Mouse (Mus musculus) heart, adult 2 months (tissue): Measurements from ENCODE around the gene 1110065P20Rik. TPM values are rescaled to one million over a fixed set of nuclear protein-coding genes. Genes with fewer than 3 reads are reported as not detected.
A peak's percentile ranks its signal among the peaks of the same experiment; 100 is the strongest.

Experiments used
- DNase-seq, 2 experiments: peaks; one replicate each; pipeline ENCODE4 v3.0.0; 2021
- H3K27ac ChIP-seq: fragments of 200-600 bp; 2 replicates; pipeline ENCODE4 v1.8.1; 2022
- H3K27me3 ChIP-seq: fragments of 200-500 bp; 2 replicates; pipeline ENCODE4 v1.6.1; 2012; ENCODE audit warnings: mild to moderate bottlenecking, low read length, inconsistent platforms, mixed read lengths; ENCODE audit not compliant: control insufficient read depth, insufficient read depth
- H3K36me3 ChIP-seq: fragments of 200-500 bp; 2 replicates; pipeline ENCODE4 v1.6.1; 2012; ENCODE audit warnings: low read length, inconsistent platforms; ENCODE audit not compliant: control insufficient read depth, insufficient read depth
- H3K4me1 ChIP-seq: fragments of 200-500 bp; 2 replicates; pipeline ENCODE4 v1.6.1; 2011; ENCODE audit warnings: low read length; ENCODE audit not compliant: control insufficient read depth, insufficient read depth
- H3K4me3 ChIP-seq: fragments of 200-600 bp; 2 replicates; pipeline ENCODE4 v1.8.1; 2022
- H3K79me2 ChIP-seq: fragments of 200-500 bp; replicated peaks from 2 replicates; pipeline ENCODE4 v1.6.1; 2012; ENCODE audit warnings: mild to moderate bottlenecking, inconsistent platforms, low read length, moderate library complexity, mixed read lengths; ENCODE audit not compliant: control insufficient read depth, insufficient read depth
- H3K9ac ChIP-seq: fragments of 200-500 bp; 2 replicates; pipeline ENCODE4 v1.6.1; 2012; ENCODE audit warnings: low read depth, mild to moderate bottlenecking, control low read depth, inconsistent platforms, low read length, mixed read lengths
- CTCF ChIP-seq: fragments of 200-600 bp; IDR thresholded peaks from 2 replicates; pipeline ENCODE4 v1.8.1; 2022; ENCODE audit warnings: antibody characterized with exemption, mild to moderate bottlenecking, moderate library complexity
- EP300 ChIP-seq: fragments of 200-500 bp; IDR thresholded peaks from 2 replicates; pipeline ENCODE4 v1.6.1; 2011; ENCODE audit warnings: low read depth, low read length, control low read depth; ENCODE audit not compliant: insufficient read depth
- POLR2A ChIP-seq: fragments of 200-500 bp; IDR thresholded peaks from 2 replicates; pipeline ENCODE4 v1.6.1; 2011; ENCODE audit warnings: mild to moderate bottlenecking, low read depth, low read length, control low read depth; ENCODE audit not compliant: insufficient read depth
- WGBS: fragments of 180-500 bp; shearing (Covaris S2); methylation state at CpG from one replicate; pipeline ENCODE4 v1.1.7; 2018; 5-methylcytosine and 5-hydroxymethylcytosine counted together
- intact Hi-C: fragments of 180-260 bp; cut with DNase I; formaldehyde crosslinking; loops from one replicate; pipeline ENCODE4 v1.15.1; 2025
- polyA plus RNA-seq: library from polyadenylated mRNA; depleted of rRNA; stranded (reverse); fragments of >200 nt; gene quantifications from 2 replicates; pipeline ENCODE4 v1.2.3, GENCODE M21; 2012
- total RNA-seq, 2 experiments: library from RNA; stranded (reverse); gene quantifications; 2 replicates each; pipeline ENCODE4 v1.2.3; 2021

1110065P20Rik gene
- total and polyA plus RNA-seq, 3 experiments, result 18.6 to 28.0 (median 20.4) TPM

DNA sequence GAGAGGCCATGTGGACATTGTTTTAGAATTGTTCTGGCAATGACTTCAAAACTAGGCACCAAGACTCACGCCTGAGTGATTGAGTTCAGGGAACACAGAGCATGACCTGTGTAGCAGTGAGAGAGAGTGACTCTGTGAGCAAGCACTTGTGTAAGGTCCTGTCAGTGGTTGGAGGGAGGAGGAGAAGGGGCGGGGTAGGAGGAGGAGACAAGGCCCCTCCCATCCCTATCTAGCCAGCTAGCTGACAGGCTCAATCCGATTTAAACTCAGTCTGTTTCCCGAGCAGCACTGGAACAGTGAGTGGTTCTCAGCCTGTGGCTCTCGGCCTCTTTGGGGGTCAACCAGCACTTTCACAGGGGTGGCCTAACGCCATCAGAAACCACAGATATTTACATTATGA lies 33.2 kb downstream of the 1110065P20Rik start:
- peaks cover 7% of the 10 kb centered on the region; the same call in 1 of the 2 replicates for H3K4me1 ChIP-seq
- H3K27me3 ChIP-seq, result no peaks in the 10 kb centered on the region
- WGBS, result 10% methylated on average over 6 of the region's 6 CpGs
- intact Hi-C loops, result no loop called here
- H3K27ac ChIP-seq, result 0 out of 2 replicates have a peak overlapping the region, but pooled peaks have one; percentile 12
- H3K79me2 ChIP-seq, result peaks cover 4% of the 10 kb centered on the region; the same call in 1 of the 2 replicates
- TF ChIP-seq CTCF (no peak), EP300 (0 out of 2 replicates have a peak, but pooled peaks have one; percentile 43), POLR2A (peak; percentile 19; the same call in 1 of the 2 replicates)
- no peaks in the 10 kb centered on the region for H3K36me3 ChIP-seq
- DNase-seq, result peak; percentile 43 to 59
- no peak overlapping the region for H3K4me3 ChIP-seq
- no peak overlapping the region for H3K9ac ChIP-seq

GRCm38 (mm10) chr4:124815901-124816300 lies 35.1 kb downstream of the 1110065P20Rik start:
- Histone ChIP-seq H3K9ac (no peak overlapping the region), H3K4me1 (peaks cover 7% of the 10 kb centered on the region), H3K27me3 (no peaks in the 10 kb centered on the region), H3K27ac (no peak overlapping the region), H3K79me2 (peaks cover 4% of the 10 kb centered on the region; the same call in 1 of the 2 replicates), H3K36me3 (no peaks in the 10 kb centered on the region), H3K4me3 (no peak overlapping the region)
- DNase-seq, result peak in 1 of 2 experiments; percentile 33
- TF ChIP-seq EP300 (no peak), CTCF (no peak), POLR2A (no peak)
- intact Hi-C loops, result no loop called here
- 69% methylated on average over 11 of the region's 11 CpGs for WGBS

DNA sequence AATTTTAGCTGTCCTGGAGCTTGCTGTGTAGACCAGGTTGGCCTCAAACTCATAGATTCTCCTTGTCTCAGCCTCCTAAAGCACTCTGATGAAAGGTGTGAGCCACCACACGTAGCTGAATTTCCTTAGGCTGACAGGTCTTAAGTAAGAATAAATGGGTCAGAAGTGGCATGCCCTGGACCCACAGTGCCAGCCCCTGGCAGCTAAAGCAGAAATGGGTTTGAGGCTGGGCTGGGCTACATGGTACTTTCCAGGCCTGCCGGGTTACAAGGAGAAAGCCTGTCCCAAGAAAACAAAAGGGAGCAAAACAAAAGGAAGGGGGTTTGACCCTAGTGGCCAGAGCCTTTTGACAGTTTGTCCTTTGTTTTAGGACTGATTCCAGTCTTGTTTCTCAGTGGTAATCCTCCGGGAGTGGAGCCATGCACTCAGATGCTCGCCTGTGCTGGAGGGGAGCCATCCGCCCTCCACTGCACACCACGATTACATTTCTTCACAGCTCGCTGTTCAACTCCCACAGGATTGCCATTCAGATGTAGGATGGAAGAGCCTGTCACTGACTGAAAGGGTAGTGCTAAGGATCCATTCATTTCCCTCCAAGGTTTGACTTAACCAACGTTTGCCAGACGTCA lies 39.5 kb downstream of the 1110065P20Rik start:
- no peak overlapping the region for H3K4me3 ChIP-seq
- peak in 1 of 2 experiments; percentile 14 for DNase-seq
- intact Hi-C loops, result no loop called here

GRCm38 (mm10) chr4:124810056-124810455 lies 40.9 kb downstream of the 1110065P20Rik start:
- H3K27ac ChIP-seq, result no peak overlapping the region
- no peak for DNase-seq
- WGBS, result 80% methylated on average over 7 of the region's 7 CpGs
- TF ChIP-seq CTCF, result no peak
- TF ChIP-seq POLR2A, result no peak
- TF ChIP-seq EP300, result no peak
- no peaks in the 10 kb centered on the region for H3K36me3 ChIP-seq
- H3K79me2 ChIP-seq, result peaks cover 2% of the 10 kb centered on the region; the same call in 1 of the 2 replicates
- H3K4me1 ChIP-seq, result peaks cover 3% of the 10 kb centered on the region
- H3K27me3 ChIP-seq, result no peaks in the 10 kb centered on the region
- intact Hi-C loops, result no loop called here
- no peak overlapping the region for H3K9ac ChIP-seq
- no peak overlapping the region for H3K4me3 ChIP-seq

More for the DNA sequence above, 39.5 kb downstream of the 1110065P20Rik start:
- Histone ChIP-seq H3K79me2 (peaks cover 2% of the 10 kb centered on the region; the same call in 1 of the 2 replicates), H3K27ac (no peak overlapping the region), H3K9ac (no peak overlapping the region), H3K36me3 (no peaks in the 10 kb centered on the region), H3K4me1 (peaks cover 4% of the 10 kb centered on the region), H3K27me3 (no peaks in the 10 kb centered on the region)
- no peak for TF ChIP-seq POLR2A
- TF ChIP-seq EP300, result no peak
- no peak for TF ChIP-seq CTCF
- 48% methylated on average over 9 of the region's 9 CpGs for WGBS

DNA sequence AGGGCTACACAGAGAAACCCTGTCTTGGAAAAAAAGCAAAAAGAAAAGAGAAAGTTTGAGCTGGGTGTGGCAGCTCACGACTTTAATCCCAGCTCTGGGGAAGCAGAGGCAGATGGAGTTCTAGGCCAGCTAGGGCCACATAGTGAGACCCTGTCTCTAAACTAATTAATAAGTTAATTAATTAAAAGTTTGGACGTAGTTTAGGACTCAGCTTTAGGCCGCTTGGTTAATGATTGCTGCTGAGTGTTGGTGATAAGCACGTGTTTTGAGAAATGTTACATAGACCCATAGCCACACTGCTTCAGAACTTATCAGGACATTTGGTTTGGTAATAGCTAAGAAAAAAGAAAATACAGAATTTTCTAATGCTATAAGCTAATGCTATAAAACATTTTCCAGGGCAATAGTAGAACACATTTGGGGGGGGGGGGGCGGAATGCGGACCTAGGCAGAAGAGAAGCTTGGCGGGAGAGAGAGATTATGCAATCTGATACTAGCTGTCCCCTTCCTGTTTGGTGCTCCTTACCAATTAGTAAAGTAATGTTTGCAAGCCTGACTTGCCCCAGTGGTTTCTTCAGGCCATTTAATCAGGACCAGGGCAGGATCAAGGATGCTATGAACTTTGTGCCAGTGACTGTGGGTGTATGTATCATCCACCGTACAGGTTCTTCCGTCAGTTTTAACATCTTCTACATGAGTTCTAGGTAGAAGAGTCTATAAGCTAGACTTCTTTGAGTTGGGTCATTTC lies 41.7 kb downstream of the 1110065P20Rik start:
- H3K36me3 ChIP-seq, result no peaks in the 10 kb centered on the region
- H3K4me1 ChIP-seq, result peaks cover 3% of the 10 kb centered on the region
- TF ChIP-seq EP300, result no peak
- no peak for TF ChIP-seq POLR2A
- TF ChIP-seq CTCF, result no peak
- H3K4me3 ChIP-seq, result no peak overlapping the region
- no peak overlapping the region for H3K9ac ChIP-seq
- peaks cover 2% of the 10 kb centered on the region; the same call in 1 of the 2 replicates for H3K79me2 ChIP-seq
- H3K27ac ChIP-seq, result no peak overlapping the region
- intact Hi-C loops, result no loop called here
- WGBS, result 75% methylated on average over 9 of the region's 9 CpGs
- DNase-seq, result no peak
- H3K27me3 ChIP-seq, result no peaks in the 10 kb centered on the region

DNA sequence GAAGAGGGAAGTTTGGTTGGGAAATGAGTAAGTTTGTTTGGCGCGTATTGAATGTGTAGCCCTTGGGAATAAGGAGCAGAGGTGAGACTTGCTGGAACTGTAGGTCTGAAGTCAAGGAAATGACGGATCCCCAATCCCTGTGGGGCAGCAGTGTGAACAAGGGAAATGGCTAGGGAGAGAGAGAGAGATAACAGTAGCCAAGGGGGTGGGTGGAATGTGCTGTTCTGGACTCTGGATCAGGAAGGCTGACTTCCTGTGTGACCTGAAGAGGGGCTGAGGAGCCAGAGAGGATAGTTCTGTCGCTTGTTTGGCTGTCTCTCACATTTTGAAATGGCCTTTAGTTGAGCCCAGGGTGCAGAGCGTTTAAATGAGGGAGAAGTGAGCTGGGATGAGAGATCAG lies 42.5 kb downstream of the 1110065P20Rik start:
- intact Hi-C loops, result no loop called here
- DNase-seq, result peak in 1 of 2 experiments; percentile 15
- H3K36me3 ChIP-seq, result no peaks in the 10 kb centered on the region
- H3K4me1 ChIP-seq, result peaks cover 3% of the 10 kb centered on the region
- TF ChIP-seq CTCF, result no peak
- TF ChIP-seq EP300, result no peak
- no peak for TF ChIP-seq POLR2A
- no peaks in the 10 kb centered on the region for H3K27me3 ChIP-seq
- no peak overlapping the region for H3K4me3 ChIP-seq
- peaks cover 2% of the 10 kb centered on the region; the same call in 1 of the 2 replicates for H3K79me2 ChIP-seq
- H3K9ac ChIP-seq, result no peak overlapping the region
- WGBS, result 30% methylated on average over 5 of the region's 5 CpGs
- H3K27ac ChIP-seq, result no peak overlapping the region; the same call in 1 of the 2 replicates
